Mouse (Mus musculus) G1E (cell line): Measurements from ENCODE around the gene Slc8a2. TPM values are rescaled to one million over a fixed set of nuclear protein-coding genes. Genes with fewer than 3 reads are reported as not detected.

Source experiments
- ATAC-seq: 2 replicates; pipeline ENCODE4 v1.8.0; 2016; ENCODE audit warnings: mild to moderate bottlenecking; ENCODE audit not compliant: insufficient number of reproducible peaks, poor library complexity, low FRiP score, severe bottlenecking; ENCODE audit errors: extremely low read depth
- DNase-seq: peaks from one replicate; pipeline ENCODE4 v3.0.0; 2012; ENCODE audit warnings: low spot score
- H3K27me3 ChIP-seq: 2 replicates; pipeline ENCODE4 v1.6.1; 2012; ENCODE audit warnings: mild to moderate bottlenecking, low read length, inconsistent platforms; ENCODE audit not compliant: insufficient read depth
- H3K36me3 ChIP-seq: replicated peaks from 2 replicates; pipeline ENCODE3; 2012; ENCODE audit warnings: mild to moderate bottlenecking, inconsistent platforms
- H3K4me1 ChIP-seq: 2 replicates; pipeline ENCODE4 v1.6.1; 2012; ENCODE audit warnings: low read depth, low read length, inconsistent platforms, mixed read lengths; ENCODE audit not compliant: insufficient read depth
- H3K4me3 ChIP-seq: 2 replicates; pipeline ENCODE4 v1.5.1; 2012; ENCODE audit warnings: low read depth, mild to moderate bottlenecking, inconsistent platforms, low read length, moderate library complexity, mixed read lengths
- H3K9me3 ChIP-seq: replicated peaks from 2 replicates; pipeline ENCODE4 v1.6.1; 2012; ENCODE audit warnings: inconsistent platforms
- CTCF ChIP-seq: IDR thresholded peaks from 2 replicates; pipeline ENCODE4 v1.5.1; 2012; ENCODE audit warnings: low read depth, low read length, inconsistent platforms, mixed read lengths
- GATA1 ChIP-seq: IDR thresholded peaks from 2 replicates; pipeline ENCODE4 v1.6.1; 2012; ENCODE audit warnings: borderline replicate concordance, low read length, inconsistent platforms, mixed read lengths
- GATA2 ChIP-seq: IDR thresholded peaks from 2 replicates; pipeline ENCODE4 v1.6.1; 2012; ENCODE audit warnings: low read depth, low read length, inconsistent platforms, borderline replicate concordance
- POLR2AphosphoS5 ChIP-seq: IDR thresholded peaks from 2 replicates; pipeline ENCODE4 v1.6.1; 2012; ENCODE audit warnings: low read depth, low read length, inconsistent platforms; ENCODE audit not compliant: insufficient replicate concordance
- TAL1 ChIP-seq: conservative IDR thresholded peaks from 2 replicates; pipeline ENCODE4 v1.6.1; 2012; ENCODE audit warnings: low read depth, low read length, inconsistent platforms, mixed read lengths
- polyA plus RNA-seq: library from polyadenylated mRNA; stranded (reverse); fragments of >175 nt; gene quantifications from 2 replicates; pipeline ENCODE4 v1.2.3, GENCODE M21; 2012
- total RNA-seq, 2 experiments: library from RNA; stranded (forward) in 1 of 2; stranded (reverse) in 1 of 2; fragments of 200-1000 nt in 1 of 2; fragments of >200 nt in 1 of 2; fragmentation: Nextera tagmentation in 1 of 2; gene quantifications; 2 replicates each; pipeline ENCODE4 v1.2.3; 2014 to 2017

The Slc8a2 gene
- total and polyA plus RNA-seq, 3 experiments = 0.03 to 0.23 (median 0.05) TPM

- Histone ChIP-seq H3K27me3 (peaks cover 20% of the 10 kb centered on the region), H3K36me3 (peaks cover 32% of the 10 kb centered on the region), H3K4me3 (peak within 1 kb of the TSS; percentile 87), H3K4me1 (peaks cover 40% of the 10 kb centered on the region), H3K9me3 (no peaks in the 10 kb centered on the region)
- ATAC-seq = peak; percentile 95
- DNase-seq = peak; percentile 98
- TF ChIP-seq CTCF = no peak
- no peak for TF ChIP-seq GATA2
- no peak for TF ChIP-seq GATA1
- no peak for TF ChIP-seq TAL1
- no peak for TF ChIP-seq POLR2AphosphoS5
Observed at GRCm38 (mm10) chr7:16098021-16099017, 31.3 kb upstream of the Slc8a2 start, which contains the start of gene Napa. Napa (plus strand) TSS chr7:16098458.

- peaks cover 48% of the 10 kb centered on the region for H3K36me3 ChIP-seq
- TF ChIP-seq CTCF (no peak), POLR2AphosphoS5 (no peak), GATA2 (no peak), TAL1 (no peak), GATA1 (no peak)
- H3K4me3 ChIP-seq = peak overlapping the region; percentile 87; the same call in 1 of the 2 replicates
- H3K27me3 ChIP-seq = peaks cover 11% of the 10 kb centered on the region
- DNase-seq = no peak
- no peak for ATAC-seq
- H3K9me3 ChIP-seq = no peaks in the 10 kb centered on the region
- H3K4me1 ChIP-seq = peaks cover 55% of the 10 kb centered on the region
Observed at GRCm38 (mm10) chr7:16099901-16100300, 29.7 kb upstream of the Slc8a2 start.

- no peak overlapping the region for H3K4me3 ChIP-seq
- H3K36me3 ChIP-seq = peaks cover 60% of the 10 kb centered on the region
- no peak for TF ChIP-seq GATA2
- TF ChIP-seq GATA1 = no peak
- no peak for TF ChIP-seq CTCF
- no peak for TF ChIP-seq TAL1
- TF ChIP-seq POLR2AphosphoS5 = no peak
- H3K4me1 ChIP-seq = peaks cover 59% of the 10 kb centered on the region
- ATAC-seq (no peak), DNase-seq (no peak)
- H3K27me3 ChIP-seq = no peaks in the 10 kb centered on the region
- H3K9me3 ChIP-seq = no peaks in the 10 kb centered on the region
Observed at GRCm38 (mm10) chr7:16101081-16101480, 28.5 kb upstream of the Slc8a2 start.

- Histone ChIP-seq H3K4me3 (no peak overlapping the region), H3K9me3 (no peaks in the 10 kb centered on the region), H3K4me1 (peaks cover 59% of the 10 kb centered on the region), H3K36me3 (peaks cover 68% of the 10 kb centered on the region), H3K27me3 (no peaks in the 10 kb centered on the region)
- TF ChIP-seq CTCF (no peak), GATA2 (no peak), POLR2AphosphoS5 (no peak), GATA1 (no peak), TAL1 (no peak)
- ATAC-seq = no peak
- no peak for DNase-seq
Observed at GRCm38 (mm10) chr7:16101726-16102475, 27.7 kb upstream of the Slc8a2 start.

- Histone ChIP-seq H3K4me1 (peaks cover 59% of the 10 kb centered on the region), H3K4me3 (no peak overlapping the region), H3K27me3 (no peaks in the 10 kb centered on the region), H3K9me3 (no peaks in the 10 kb centered on the region), H3K36me3 (peaks cover 76% of the 10 kb centered on the region)
- TF ChIP-seq TAL1 (no peak), GATA2 (no peak)
- ATAC-seq = no peak
- no peak for DNase-seq
Observed at GRCm38 (mm10) chr7:16102686-16103226, 26.9 kb upstream of the Slc8a2 start.

GRCm38 (mm10) chr7:16103760-16104159 is 25.9 kb upstream of the Slc8a2 start:
- Histone ChIP-seq H3K27me3 (no peaks in the 10 kb centered on the region), H3K9me3 (no peaks in the 10 kb centered on the region), H3K4me3 (no peak overlapping the region), H3K36me3 (peaks cover 86% of the 10 kb centered on the region), H3K4me1 (peaks cover 62% of the 10 kb centered on the region)
- TF ChIP-seq CTCF (no peak), GATA1 (no peak), GATA2 (no peak), TAL1 (no peak), POLR2AphosphoS5 (no peak)
- no peak for ATAC-seq
- no peak for DNase-seq
